Comparison of ENCODE assay signal across 12 mouse cellular contexts in the genomic region with DNA sequence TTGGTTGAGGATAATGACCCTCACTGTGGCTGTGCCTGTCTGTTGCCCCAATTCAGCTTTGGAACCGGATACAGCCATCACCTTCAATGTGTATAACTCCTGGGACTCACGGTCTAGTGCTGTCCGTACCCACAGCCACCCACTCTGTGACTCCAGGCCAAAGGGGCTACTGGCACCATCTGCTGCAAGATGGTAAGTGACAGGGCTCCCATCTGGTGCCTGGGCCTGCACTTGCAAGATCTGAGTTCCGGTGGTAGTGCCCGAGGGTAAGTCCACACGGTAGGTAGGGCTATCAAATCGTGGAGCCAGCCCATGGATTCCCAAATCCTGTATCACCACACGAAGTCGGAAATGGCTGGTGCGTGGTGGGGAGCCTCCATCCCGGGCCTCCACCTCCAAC.
"Had no signal": no experiment of that assay in that cellular context is flagged by ENCODE, and none has a peak within 500 bp of the region (broad histone marks: within the 10 kb centered on the region; RNA-seq: fewer than 3 reads in every experiment).

No protein-coding gene starts in this region.

- DNase-seq: left cerebral cortex, postnatal 4 days; liver; liver, embryonic 13.5 days; liver, postnatal 0 days; lung, adult 18-20 months; lung, adult 2 months; lung, embryonic 14.5 days; lung, postnatal 10 days; lung, postnatal 14 days; lung, postnatal 36 days; lung, postnatal 4 days; midbrain, embryonic 14.5 days had no signal
